Mouse (Mus musculus) limb, embryonic 14.5 days (tissue): Measurements from ENCODE around the gene Edil3. TPM values are rescaled to one million over a fixed set of nuclear protein-coding genes. Genes with fewer than 3 reads are reported as not detected.

Source experiments
- ATAC-seq: fragments of 200-750 bp; cut with Nextera tagmentation; 2 replicates; pipeline ENCODE4 v1.8.0; 2017; ENCODE audit warnings: low read depth, moderate number of reproducible peaks, moderate TSS enrichment; ENCODE audit not compliant: low FRiP score
- DNase-seq: peaks from one replicate; pipeline ENCODE4 v3.0.0-alpha.2; 2015; ENCODE audit warnings: low spot score
- H3K27ac ChIP-seq: fragments of 300-500 bp; sonication (generic); replicated peaks from 2 replicates; pipeline ENCODE4 v1.5.1; 2014; ENCODE audit warnings: low read depth, mild to moderate bottlenecking, low read length, moderate library complexity, mixed read lengths
- H3K27me3 ChIP-seq: fragments of 300-500 bp; sonication (generic); 2 replicates; pipeline ENCODE4 v1.6.1; 2014; ENCODE audit warnings: low read length, mixed read lengths; ENCODE audit not compliant: control insufficient read depth, insufficient read depth
- H3K36me3 ChIP-seq: fragments of 300-500 bp; sonication (generic); 2 replicates; pipeline ENCODE4 v1.6.1; 2014; ENCODE audit warnings: mild to moderate bottlenecking, low read length, moderate library complexity, mixed read lengths; ENCODE audit not compliant: control insufficient read depth, insufficient read depth
- H3K4me1 ChIP-seq: fragments of 300-500 bp; sonication (generic); 2 replicates; pipeline ENCODE4 v1.6.1; 2014; ENCODE audit warnings: antibody characterized with exemption, low read length, mixed read lengths; ENCODE audit not compliant: control insufficient read depth, insufficient read depth
- H3K4me2 ChIP-seq: fragments of 300-500 bp; sonication (generic); replicated peaks from 2 replicates; pipeline ENCODE4 v1.6.1; 2014; ENCODE audit warnings: low read depth, mild to moderate bottlenecking, low read length, moderate library complexity; ENCODE audit not compliant: severe bottlenecking
- H3K4me3 ChIP-seq: fragments of 300-500 bp; sonication (generic); replicated peaks from 2 replicates; pipeline ENCODE4 v1.5.1; 2014; ENCODE audit warnings: low read length
- H3K9ac ChIP-seq: fragments of 300-500 bp; sonication (generic); 2 replicates; pipeline ENCODE4 v1.6.1; 2014; ENCODE audit warnings: mild to moderate bottlenecking, low read depth, low read length, moderate library complexity; ENCODE audit not compliant: severe bottlenecking
- H3K9me3 ChIP-seq: fragments of 300-500 bp; sonication (generic); 2 replicates; pipeline ENCODE4 v1.6.1; 2016; ENCODE audit warnings: low read length; ENCODE audit not compliant: control insufficient read depth
- POLR2A ChIP-seq: fragments of 200-500 bp; IDR thresholded peaks from 2 replicates; pipeline ENCODE4 v1.8.0; 2012; ENCODE audit warnings: inconsistent platforms, mild to moderate bottlenecking, moderate library complexity, borderline replicate concordance; ENCODE audit not compliant: insufficient read depth, insufficient read length; ENCODE audit errors: extremely low read depth
- WGBS: fragments of 180-500 bp; shearing (Covaris S2); extraction: QIAGEN DNeasy Blood & Tissue Kit; methylation state at CpG from one replicate; pipeline ENCODE4 v1.1.7; 2014; 5-methylcytosine and 5-hydroxymethylcytosine counted together
- polyA plus RNA-seq, 2 experiments: library from polyadenylated mRNA; depleted of rRNA in 1 of 2; stranded (reverse) in 1 of 2; unstranded in 1 of 2; fragments of >200 nt; fragmentation: Nextera tagmentation in 1 of 2; extraction: Ambion mirVana in 1 of 2; gene quantifications; 2 replicates each; pipeline versions ENCODE4 v1.2.1 to v1.2.3; 2012 to 2014

Edil3 gene
- polyA plus RNA-seq, 2 experiments: 7.8 to 11.2 TPM

DNA sequence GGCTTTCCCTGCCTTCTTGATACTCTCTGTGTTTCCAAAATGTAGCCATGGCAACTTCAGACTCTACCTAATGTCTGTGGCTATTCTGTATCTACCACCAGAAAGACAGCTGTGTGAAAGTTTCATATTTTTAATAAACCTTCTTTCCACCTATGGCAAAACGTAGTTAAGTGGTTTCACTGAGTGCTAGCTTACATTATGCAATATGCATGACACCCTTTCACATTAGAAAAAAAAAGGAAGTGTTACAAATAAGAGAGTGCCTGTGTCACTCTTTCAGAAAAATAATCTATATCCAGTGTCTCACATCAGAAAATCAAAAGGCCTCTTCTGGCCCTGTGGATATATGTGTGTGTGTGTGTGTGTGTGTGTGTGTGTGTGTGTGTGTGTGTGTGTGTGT is 346.7 kb downstream of the Edil3 start:
- H3K27ac ChIP-seq: no peak overlapping the region
- no peaks in the 10 kb centered on the region for H3K36me3 ChIP-seq
- DNase-seq: no peak
- no peaks in the 10 kb centered on the region for H3K27me3 ChIP-seq
- no peaks in the 10 kb centered on the region for H3K9me3 ChIP-seq
- TF ChIP-seq POLR2A: no peak
- H3K9ac ChIP-seq: no peak overlapping the region
- H3K4me2 ChIP-seq: no peak overlapping the region
- H3K4me3 ChIP-seq: no peak overlapping the region
- ATAC-seq: no peak
- no peaks in the 10 kb centered on the region for H3K4me1 ChIP-seq
- 47% methylated on average over 1 of the region's 1 CpGs for WGBS

DNA sequence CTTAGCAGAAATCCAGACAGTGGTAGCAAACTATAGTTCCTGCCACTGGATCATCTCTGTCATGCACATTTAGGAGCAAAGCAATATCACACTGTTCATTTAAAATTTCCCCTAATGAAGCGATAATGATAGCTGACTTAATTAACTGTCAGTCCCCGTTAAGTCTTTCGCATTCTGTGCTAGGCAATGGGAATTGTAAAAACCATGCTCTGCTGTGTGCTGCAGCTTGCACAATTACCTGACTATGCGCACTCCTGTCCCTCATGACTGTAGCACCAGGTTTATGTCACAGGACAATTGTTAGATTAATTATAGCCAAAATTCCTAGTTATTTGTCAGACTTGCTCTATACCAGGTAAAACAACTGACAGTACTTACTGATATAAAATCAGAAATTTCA is 348.8 kb downstream of the Edil3 start:
- no peak overlapping the region for H3K4me3 ChIP-seq
- DNase-seq: no peak
- WGBS: 78% methylated on average over 4 of the region's 4 CpGs
- no peak for TF ChIP-seq POLR2A
- H3K27ac ChIP-seq: no peak overlapping the region
- no peaks in the 10 kb centered on the region for H3K9me3 ChIP-seq
- H3K27me3 ChIP-seq: no peaks in the 10 kb centered on the region
- H3K4me1 ChIP-seq: no peaks in the 10 kb centered on the region
- no peak for ATAC-seq
- H3K9ac ChIP-seq: no peak overlapping the region
- no peaks in the 10 kb centered on the region for H3K36me3 ChIP-seq
- no peak overlapping the region for H3K4me2 ChIP-seq

DNA sequence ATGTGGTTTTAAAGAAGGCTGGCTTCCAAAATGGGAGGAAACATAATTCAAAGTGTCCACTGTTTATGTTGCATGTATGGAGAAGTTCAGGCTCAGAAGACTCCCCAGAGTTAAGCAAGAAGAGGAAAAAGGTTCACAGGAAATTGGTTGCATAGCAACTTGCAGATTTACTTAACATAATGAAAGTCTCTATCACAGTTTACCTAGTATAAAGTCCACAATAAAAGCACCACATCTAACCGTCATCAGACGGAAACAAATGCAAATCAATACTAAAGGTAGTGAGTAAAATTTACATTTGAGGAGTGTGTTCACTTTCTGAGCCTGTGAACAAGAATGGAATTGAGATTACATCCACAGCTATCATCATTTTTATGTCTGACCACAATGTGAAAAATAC is 353.9 kb downstream of the Edil3 start:
- 69% methylated on average over 2 of the region's 2 CpGs for WGBS
- TF ChIP-seq POLR2A: no peak

DNA sequence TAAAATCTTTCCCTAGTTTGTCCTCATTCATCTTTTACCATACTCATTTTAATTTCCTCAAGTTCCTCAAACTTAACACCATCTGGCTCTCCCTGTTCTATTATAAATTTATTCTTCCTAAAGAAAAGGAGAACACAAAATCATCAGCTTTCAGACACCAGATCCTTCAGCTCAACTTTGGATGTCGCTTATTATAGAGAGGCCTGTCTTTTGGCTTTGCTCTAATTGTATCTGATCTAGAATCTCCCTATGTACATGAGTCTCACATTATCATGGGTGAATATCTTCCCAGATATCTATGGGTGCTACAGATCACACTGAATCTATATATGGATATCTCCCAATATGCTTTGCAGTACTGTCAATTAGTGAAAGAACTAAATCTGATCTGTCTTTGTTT is 367.8 kb downstream of the Edil3 start:
- WGBS: 83% methylated on average over 1 of the region's 1 CpGs
- Histone ChIP-seq H3K4me2 (no peak overlapping the region), H3K36me3 (no peaks in the 10 kb centered on the region), H3K4me3 (no peak overlapping the region), H3K27me3 (no peaks in the 10 kb centered on the region), H3K9ac (no peak overlapping the region), H3K9me3 (no peaks in the 10 kb centered on the region), H3K4me1 (no peaks in the 10 kb centered on the region), H3K27ac (no peak overlapping the region)
- DNase-seq (no peak), ATAC-seq (no peak)
- no peak for TF ChIP-seq POLR2A

More for the DNA sequence above, 353.9 kb downstream of the Edil3 start:
- Histone ChIP-seq H3K9ac (no peak overlapping the region), H3K9me3 (no peaks in the 10 kb centered on the region), H3K27ac (no peak overlapping the region), H3K4me1 (no peaks in the 10 kb centered on the region), H3K36me3 (no peaks in the 10 kb centered on the region), H3K4me3 (no peak overlapping the region), H3K27me3 (no peaks in the 10 kb centered on the region), H3K4me2 (no peak overlapping the region)
- DNase-seq (no peak), ATAC-seq (no peak)

- Histone ChIP-seq H3K4me3 (no peak overlapping the region), H3K36me3 (no peaks in the 10 kb centered on the region), H3K9me3 (no peaks in the 10 kb centered on the region), H3K4me1 (no peaks in the 10 kb centered on the region), H3K4me2 (no peak overlapping the region), H3K27ac (no peak overlapping the region), H3K27me3 (no peaks in the 10 kb centered on the region), H3K9ac (no peak overlapping the region)
- ATAC-seq (no peak), DNase-seq (no peak)
- WGBS: 52% methylated on average over 2 of the region's 2 CpGs
- no peak for TF ChIP-seq POLR2A
Observed at GRCm38 (mm10) chr13:89197019-89197418, 375.7 kb downstream of the Edil3 start.

DNA sequence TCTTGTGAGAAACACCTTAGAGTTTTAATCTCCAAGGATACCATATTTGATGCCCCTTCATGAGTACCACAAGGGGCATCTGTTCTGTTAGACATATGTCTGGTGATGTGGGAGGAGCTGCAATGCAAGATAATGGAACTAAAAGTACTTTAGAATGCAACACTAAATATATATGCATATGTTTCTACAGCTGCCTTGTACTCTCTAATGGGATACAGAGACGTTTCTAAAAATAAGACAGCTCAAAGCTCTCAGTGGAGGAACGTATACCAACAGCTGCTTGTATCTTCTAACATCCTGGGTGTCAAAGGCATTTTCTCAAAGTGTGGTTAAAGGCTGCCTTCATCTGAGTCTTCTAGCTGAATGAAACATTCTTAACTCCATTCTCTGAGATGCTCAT is 378.0 kb downstream of the Edil3 start:
- WGBS: 55% methylated on average over 2 of the region's 2 CpGs

More for the DNA sequence above, 378.0 kb downstream of the Edil3 start:
- no peaks in the 10 kb centered on the region for H3K9me3 ChIP-seq
- no peaks in the 10 kb centered on the region for H3K27me3 ChIP-seq
- H3K4me1 ChIP-seq: no peaks in the 10 kb centered on the region
- H3K4me2 ChIP-seq: no peak overlapping the region
- H3K36me3 ChIP-seq: no peaks in the 10 kb centered on the region
- ATAC-seq (no peak), DNase-seq (no peak)
- TF ChIP-seq POLR2A: no peak
- H3K27ac ChIP-seq: no peak overlapping the region
- no peak overlapping the region for H3K4me3 ChIP-seq
- H3K9ac ChIP-seq: no peak overlapping the region
